Mouse (Mus musculus) mature B cell (primary cell): ENCODE data around the gene Rbm24.

ENCODE experiments used
- in situ Hi-C: fragments of 300-500 bp; cut with MboI; formaldehyde crosslinking; loops from 2 replicates; pipeline ENCODE4 v1.14.3; 2019

Gene Rbm24

DNA sequence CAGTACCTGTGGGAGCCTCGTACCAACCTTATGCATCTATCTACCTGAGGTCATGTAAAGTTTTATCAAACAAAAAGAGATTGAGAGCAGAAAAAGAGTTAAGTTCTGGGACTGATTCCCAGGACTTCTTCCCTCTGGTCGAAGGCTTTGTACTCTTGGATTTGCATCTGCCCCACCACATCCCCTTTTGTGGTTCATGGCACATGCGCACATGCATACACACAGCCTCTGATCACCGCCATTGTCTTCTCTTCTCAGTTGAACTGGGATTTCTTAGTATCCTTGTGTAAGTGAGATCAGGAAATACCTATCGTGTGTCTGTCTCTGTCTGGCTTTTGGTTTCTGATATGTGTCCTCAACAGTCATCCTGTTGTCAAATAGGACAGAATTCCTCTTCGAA is 20.7 kb downstream of the Rbm24 start:
- in situ Hi-C loops = no loop called here

DNA sequence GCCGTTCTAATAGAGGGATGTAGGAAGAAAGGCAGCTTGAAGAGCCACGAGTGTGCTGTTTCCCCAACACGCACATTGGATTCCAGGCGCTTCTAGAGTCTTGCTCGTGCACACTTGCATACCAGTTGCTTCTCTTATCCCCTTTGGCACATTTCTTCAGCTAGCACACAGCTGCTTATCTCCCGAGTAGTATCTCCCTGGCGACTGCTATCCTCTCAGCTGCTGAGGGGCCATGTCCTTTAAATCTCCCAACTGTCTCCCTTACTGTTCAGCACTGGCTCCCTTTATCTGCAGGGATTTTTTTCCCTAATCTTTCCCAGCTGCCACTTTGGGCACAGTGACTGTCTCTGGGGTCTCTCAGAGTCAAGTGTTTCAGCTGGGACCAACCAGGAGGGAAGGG is 25.8 kb downstream of the Rbm24 start:
- in situ Hi-C loops = no loop called here

DNA sequence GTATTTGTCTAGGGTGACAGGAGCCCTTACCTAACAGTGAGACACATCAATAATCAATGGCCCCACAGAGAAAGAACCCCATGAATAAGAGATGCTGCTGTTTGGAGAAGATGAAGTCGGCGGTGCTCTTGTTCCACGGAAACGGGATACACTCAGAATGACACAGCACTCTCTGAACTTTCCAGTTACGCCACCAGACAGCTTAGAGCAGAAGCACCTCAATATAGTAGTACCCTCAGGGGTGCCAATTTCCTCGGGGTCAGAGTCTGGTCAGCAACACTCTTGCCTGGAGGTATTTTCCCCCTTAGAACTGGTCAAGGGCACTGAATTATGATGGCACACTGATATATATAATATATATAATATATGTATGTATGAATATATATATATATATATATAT is 27.8 kb downstream of the Rbm24 start:
- in situ Hi-C loops = no loop called here

DNA sequence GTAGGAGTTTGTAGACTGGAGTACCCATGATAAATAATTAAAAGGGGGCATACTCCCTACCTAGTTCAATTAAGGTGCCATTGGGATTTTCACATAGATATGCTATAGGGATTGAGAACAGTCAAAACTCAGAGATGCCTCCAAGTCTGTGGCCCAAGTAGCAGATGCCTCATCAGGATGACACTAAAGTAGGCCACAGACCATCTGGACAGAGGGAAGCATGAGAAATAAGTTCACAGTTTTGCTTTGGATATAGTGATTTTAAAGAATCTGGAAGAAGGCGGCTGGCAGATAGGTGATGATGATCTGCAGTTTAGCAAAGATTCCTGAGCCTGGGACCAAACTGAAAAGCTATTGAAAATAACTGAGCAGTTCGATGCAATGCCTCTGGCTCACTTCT is 30.0 kb downstream of the Rbm24 start:
- in situ Hi-C loops = no loop called here

DNA sequence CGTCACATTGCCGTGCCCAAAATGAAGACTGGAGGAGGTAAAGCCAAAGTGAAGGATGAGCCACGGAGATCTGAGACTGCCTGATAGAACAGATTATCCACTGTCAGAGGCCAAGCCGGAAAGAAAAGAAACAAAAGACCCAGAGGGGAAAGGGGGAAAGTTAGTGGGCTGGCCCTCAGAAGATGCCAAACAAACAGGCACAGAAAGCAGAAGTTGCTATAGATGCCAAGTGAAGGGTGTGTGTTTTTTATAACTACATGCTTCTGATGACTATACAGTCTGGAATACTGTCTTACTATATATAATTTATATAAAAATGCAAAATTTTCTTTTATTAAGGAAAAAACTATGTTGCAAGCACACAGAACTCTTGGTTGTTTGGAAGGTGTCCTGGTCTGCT is 31.7 kb downstream of the Rbm24 start:
- in situ Hi-C loops = no loop called here

DNA sequence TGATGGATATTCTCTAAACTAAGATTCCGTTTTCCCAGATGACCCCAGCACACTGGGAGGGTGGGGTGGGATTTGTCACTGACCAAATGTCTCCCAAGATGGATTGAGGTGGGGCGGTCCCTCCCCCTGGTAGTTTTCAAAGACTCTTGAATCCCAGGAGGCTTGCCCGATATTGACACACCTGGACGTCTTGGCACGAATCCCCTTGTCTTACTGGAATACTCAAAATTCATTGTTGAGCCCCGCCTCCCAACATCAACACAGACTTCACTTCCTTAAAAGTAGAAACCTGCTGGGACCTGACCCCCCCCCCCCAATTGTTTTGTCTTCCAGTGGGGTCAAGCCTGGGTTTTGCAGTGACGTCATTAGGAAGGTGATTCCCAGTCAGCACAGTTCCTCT is 32.4 kb downstream of the Rbm24 start:
- in situ Hi-C loops = no loop called here

DNA sequence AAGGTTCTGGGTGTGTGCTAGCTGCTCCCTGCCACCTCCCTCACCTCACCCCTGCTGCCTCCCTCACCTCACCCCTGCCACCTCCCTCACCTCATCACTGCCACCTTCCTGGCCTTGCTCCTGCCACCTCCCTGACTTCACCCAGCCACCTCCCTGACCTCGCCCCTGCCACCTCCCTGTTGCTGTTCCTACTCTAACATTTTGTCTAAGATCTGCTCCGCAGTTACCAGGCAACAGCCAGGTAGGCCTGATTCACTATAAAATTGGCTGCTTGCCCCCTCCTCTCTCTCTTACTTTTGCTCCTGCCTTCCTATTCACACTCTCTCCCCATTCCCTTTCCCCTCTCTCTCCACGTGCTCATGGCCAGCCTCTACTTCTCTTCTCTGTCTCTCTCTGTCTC is 33.3 kb downstream of the Rbm24 start:
- in situ Hi-C loops = no loop called here

DNA sequence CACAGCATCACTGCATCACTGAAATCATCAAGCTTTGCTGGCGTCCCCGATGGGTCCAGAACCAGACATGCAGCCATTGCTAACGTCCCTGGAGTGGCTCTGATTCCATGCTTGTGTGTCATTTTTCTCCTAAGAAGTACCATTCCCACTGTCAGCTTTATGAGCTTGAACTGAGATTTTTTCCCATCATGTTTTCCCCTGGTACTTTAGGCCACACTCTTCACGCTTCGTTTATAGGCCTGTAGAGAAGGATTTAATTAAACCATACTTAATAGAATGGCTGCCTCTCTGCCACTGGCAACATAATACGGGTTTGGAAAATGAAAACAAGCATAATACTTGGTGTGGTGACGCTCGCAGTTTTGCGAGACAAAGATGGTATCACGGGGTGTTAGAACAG is 41.3 kb downstream of the Rbm24 start:
- in situ Hi-C loops = no loop called here

DNA sequence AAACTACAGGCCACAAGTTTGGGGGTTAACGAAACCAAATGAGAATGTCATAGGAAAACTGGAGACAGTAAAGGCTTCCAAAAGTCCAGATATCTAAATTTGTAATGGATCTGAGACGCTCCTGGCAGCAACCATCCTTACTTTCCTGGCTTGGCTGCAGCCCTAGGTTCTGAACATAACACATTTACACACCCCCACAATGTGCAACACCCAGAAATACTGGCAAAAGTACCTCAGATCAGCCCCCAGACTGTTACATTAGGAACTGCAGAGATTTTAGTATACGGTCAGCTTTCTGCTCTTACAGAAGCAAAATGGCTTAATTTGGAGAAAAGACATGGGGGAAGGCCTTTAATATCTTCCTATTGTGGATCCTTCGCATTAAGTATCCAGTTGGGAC is 44.0 kb downstream of the Rbm24 start:
- in situ Hi-C loops = no loop called here

DNA sequence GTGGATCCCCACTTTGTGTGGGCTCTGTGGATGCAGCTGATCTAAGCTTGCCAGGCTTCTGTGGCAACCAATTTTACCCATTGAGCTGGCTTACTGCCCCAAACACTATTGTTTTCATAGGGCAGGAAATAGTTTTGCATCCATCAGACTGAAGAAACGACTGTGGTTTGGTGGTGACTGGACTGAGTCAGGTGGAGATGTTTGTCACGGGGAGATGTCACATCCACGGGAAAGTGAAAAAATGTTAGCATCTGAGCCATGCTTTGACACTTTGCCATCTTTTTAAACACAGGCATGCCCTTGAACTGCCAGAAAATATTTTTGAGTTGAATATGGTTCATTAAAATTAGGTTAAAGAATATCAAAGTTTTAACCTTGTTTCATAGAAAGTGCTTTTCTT is 45.5 kb downstream of the Rbm24 start:
- in situ Hi-C loops = no loop called here

DNA sequence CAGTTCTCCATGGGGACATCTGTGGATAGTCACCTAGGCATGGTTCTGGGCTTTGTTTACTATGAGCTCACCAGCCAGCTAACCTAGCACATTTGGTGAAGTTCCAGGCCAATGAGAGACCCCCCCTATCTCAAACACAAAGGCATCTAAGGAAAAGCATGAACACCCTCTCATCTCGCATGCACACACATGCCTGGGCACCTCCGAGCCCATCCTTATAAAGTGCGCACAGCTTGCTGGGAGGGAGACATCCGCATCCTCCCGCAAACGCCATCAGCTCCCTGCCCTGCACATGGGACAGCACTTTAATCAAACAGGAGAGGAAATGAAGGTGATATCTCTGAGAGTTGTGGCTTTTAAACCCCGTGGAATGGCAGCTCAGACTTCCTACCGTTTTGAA is 50.0 kb downstream of the Rbm24 start:
- in situ Hi-C loops = no loop called here

DNA sequence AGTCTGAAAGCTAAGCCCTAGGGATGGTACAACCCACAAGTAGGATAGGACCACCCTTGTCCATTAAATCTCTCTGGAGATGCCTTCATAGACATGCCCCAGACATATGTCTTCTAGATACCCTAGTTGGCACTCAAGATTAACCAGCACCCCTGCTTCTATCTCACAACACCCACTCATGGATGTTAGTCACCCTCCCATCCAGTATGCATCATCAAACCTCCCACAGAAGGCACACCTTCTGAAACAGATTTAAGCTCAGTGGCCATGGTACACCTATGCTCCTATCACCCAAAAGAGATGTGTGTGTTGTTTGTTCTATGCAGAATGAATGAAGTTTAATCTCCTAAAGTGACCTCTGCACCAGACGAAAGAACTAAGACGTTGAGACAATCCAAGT is 51.3 kb downstream of the Rbm24 start:
- in situ Hi-C loops = no loop called here
